Mouse (Mus musculus): Measurements from ENCODE around the gene Sh3tc1. TPM values are rescaled to one million over a fixed set of nuclear protein-coding genes. Genes with fewer than 3 reads are reported as not detected.

Gene Sh3tc1
- polyA plus RNA-seq, 1 experiment from 2014 or later: 2.3 TPM

DNA sequence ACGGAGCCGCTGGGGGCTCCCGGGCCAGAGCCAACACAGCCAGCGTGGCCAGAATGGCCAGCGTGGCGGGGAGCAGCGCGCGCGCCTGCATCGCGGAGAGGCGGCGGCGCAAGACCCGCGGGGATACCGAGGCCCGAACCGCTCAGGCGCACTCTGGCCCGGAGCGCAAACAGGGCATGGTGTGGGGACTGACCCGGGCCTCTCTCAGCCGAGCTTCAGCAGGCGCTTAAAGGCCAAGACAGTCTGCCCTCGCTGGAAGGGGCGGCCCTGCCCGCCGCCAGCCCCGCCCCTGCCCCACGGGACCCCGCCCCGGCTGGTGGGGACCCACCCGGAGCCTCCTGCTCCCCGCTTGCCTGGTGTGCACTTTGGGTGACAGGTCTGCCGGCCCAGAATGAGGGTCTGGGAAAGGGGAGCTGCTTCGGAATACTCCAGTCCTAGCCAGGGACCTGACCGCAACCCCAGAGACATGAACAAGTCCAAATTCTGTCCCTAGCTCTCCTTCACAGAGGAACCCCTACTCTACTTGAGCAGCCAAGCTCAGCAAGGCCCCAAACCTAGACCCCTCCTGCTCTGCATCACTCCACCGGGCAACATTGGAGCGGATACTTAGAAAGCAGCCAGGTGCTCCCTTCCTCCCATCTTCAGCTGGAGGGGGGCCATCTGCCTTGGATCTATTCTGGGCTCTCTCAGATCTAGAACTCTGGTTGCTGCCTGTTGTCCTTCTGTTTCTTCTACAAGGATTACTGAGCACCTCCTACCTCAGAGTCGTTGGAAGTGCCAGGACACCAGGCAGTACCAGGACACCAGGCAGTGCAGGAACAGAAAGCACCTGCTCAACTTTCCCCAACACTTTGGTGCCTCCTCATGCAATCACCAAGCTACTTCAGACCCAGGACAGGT lies 60.3 kb downstream of the Sh3tc1 start, which contains the start of gene Htra3:
Gene Htra3, minus strand, starts transcription at position 527 of the 900 bp plus-strand sequence.
- peak within 1 kb of the TSS; percentile 44 for H3K4me3 ChIP-seq (ENCODE audit: low read depth, low read length)
- DNase-seq (ENCODE audit: low spot score) (no peak), ATAC-seq (ENCODE audit: insufficient number of reproducible peaks, low FRiP score, low TSS enrichment, low read depth) (peak; percentile 35; the same call in 1 of the 2 replicates)
- H3K9ac ChIP-seq (ENCODE audit: low read length): peak within 1 kb of the TSS; percentile 45
- no peaks in the 10 kb centered on the region for H3K9me3 ChIP-seq (ENCODE audit: control insufficient read depth, low read length)
- H3K27ac ChIP-seq (replicated peaks; ENCODE audit: low read depth, low read length): no peak within 1 kb of the TSS
- 10% methylated on average over 40 of the region's 42 CpGs for WGBS
- H3K27me3 ChIP-seq (ENCODE audit: control insufficient read depth, insufficient read depth, low read length): peaks cover 30% of the 10 kb centered on the region
- peaks cover 7% of the 10 kb centered on the region for H3K4me1 ChIP-seq (ENCODE audit: control insufficient read depth, insufficient read depth, low read length)
- peak within 1 kb of the TSS; percentile 81 for H3K4me2 ChIP-seq (ENCODE audit: low read depth, severe bottlenecking)
- H3K36me3 ChIP-seq (ENCODE audit: control insufficient read depth, insufficient read depth, low read length): no peaks in the 10 kb centered on the region

DNA sequence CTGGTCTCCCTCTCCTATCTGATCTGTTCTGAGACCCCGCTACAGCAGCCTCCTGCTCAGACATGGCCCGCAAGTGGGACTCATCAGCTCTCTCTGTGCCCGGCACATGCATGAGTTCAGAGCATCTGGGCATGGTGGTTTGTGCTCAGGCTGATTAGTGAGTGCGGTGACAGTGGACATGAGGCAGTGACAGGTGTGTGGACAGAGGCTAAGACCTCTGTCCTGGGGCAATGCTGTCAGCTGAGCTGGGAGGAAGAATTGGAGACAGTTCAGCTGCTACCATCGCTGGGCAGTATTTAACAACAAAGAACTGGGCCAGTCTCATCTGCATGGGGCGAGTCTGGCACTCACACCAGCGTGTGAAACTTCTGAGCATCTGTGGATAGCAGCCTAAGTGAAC lies 62.8 kb downstream of the Sh3tc1 start:
- H3K36me3 ChIP-seq (ENCODE audit: control insufficient read depth, insufficient read depth, low read length): no peaks in the 10 kb centered on the region
- H3K4me3 ChIP-seq (ENCODE audit: low read depth, low read length): no peak overlapping the region
- WGBS: 77% methylated on average over 7 of the region's 7 CpGs
- ATAC-seq (ENCODE audit: insufficient number of reproducible peaks, low FRiP score, low TSS enrichment, low read depth) (no peak), DNase-seq (ENCODE audit: low spot score) (no peak)
- peaks cover 30% of the 10 kb centered on the region for H3K27me3 ChIP-seq (ENCODE audit: control insufficient read depth, insufficient read depth, low read length)
- H3K9ac ChIP-seq (ENCODE audit: low read length): no peak overlapping the region
- no peaks in the 10 kb centered on the region for H3K9me3 ChIP-seq (ENCODE audit: control insufficient read depth, low read length)
- peaks cover 11% of the 10 kb centered on the region for H3K4me1 ChIP-seq (ENCODE audit: control insufficient read depth, insufficient read depth, low read length)
- no peak overlapping the region for H3K4me2 ChIP-seq (ENCODE audit: low read depth, severe bottlenecking)
- H3K27ac ChIP-seq (replicated peaks; ENCODE audit: low read depth, low read length): no peak overlapping the region

DNA sequence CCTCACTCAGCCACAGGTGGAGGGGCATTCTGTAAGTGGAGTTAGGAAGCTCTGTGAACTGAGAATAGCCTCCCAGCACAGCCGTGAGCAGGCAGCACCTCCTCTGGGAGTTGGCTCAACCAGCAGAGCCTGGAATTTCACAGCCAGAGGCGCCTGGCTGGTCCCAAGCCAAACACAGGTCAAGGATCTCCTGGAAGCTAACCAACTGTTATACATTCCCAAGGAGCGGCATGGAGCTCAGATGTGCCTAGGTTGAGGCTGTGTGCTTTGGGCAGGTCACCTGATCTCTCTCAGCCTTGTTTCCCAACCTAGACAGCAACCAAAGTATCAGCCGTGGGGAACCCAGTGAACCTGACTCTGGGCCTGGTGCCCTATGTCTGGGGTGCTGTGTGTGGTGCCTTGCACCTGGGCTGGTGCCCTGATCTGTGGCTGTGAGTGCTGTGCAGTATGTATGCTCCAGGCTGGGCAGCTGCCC lies 65.7 kb downstream of the Sh3tc1 start:
- H3K27me3 ChIP-seq (ENCODE audit: control insufficient read depth, insufficient read depth, low read length): peaks cover 19% of the 10 kb centered on the region
- no peaks in the 10 kb centered on the region for H3K36me3 ChIP-seq (ENCODE audit: control insufficient read depth, insufficient read depth, low read length)
- no peak for ATAC-seq (ENCODE audit: insufficient number of reproducible peaks, low FRiP score, low TSS enrichment, low read depth)
- no peak overlapping the region for H3K9ac ChIP-seq (ENCODE audit: low read length)
- H3K4me3 ChIP-seq (ENCODE audit: low read depth, low read length): no peak overlapping the region
- DNase-seq (ENCODE audit: low spot score): no peak
- 53% methylated on average over 4 of the region's 4 CpGs for WGBS
- H3K9me3 ChIP-seq (ENCODE audit: control insufficient read depth, low read length): no peaks in the 10 kb centered on the region
- H3K4me1 ChIP-seq (ENCODE audit: control insufficient read depth, insufficient read depth, low read length): peaks cover 28% of the 10 kb centered on the region
- no peak overlapping the region for H3K4me2 ChIP-seq (ENCODE audit: low read depth, severe bottlenecking)
- 0 out of 2 replicates have a peak overlapping the region, but pooled peaks have one; percentile 42 for H3K27ac ChIP-seq (replicated peaks; ENCODE audit: low read depth, low read length)

DNA sequence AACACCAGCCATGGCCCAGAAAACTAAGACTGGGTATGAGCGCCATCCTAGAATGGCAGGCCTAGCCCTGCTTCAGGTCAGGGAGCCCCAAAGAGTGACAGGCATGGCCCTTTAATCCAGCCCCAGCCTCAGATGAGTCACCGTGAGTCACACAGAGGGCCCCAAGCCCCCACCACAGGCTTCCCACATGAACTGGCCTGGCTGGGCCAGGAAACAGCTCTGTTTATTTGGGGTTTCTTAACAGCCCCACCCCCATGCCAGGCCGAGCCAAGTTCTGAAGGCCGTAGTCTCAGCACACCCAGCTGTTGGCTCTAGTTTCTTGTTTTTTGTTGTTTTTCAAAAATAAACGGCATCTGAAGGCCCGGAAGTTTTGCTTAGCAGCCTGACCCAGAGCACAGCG lies 66.7 kb downstream of the Sh3tc1 start:
- H3K4me2 ChIP-seq (ENCODE audit: low read depth, severe bottlenecking): no peak overlapping the region
- peaks cover 26% of the 10 kb centered on the region for H3K4me1 ChIP-seq (ENCODE audit: control insufficient read depth, insufficient read depth, low read length)
- WGBS: 56% methylated on average over 7 of the region's 7 CpGs

DNA sequence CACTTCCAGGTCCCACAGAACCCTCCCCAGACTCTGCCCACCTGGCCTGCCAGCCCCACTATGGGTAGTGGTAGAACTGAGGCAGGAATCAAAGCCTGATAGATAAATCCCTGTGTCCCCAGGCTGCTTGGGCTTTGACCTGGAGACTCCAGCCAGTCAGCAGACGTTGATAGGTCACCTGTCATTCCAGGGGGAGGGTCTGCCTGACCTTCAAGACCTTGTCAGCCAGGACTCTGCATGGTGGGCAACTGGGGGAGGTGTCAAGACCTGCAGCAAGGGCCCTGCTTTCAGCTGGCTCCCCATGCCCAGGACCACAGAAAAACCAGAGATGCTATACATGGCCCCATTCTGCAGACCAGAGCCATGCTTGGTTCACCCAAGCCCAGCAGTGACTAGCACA lies 67.2 kb downstream of the Sh3tc1 start:
- 58% methylated on average over 1 of the region's 1 CpGs for WGBS
- peaks cover 26% of the 10 kb centered on the region for H3K4me1 ChIP-seq (ENCODE audit: control insufficient read depth, insufficient read depth, low read length)

More for the DNA sequence above, 66.7 kb downstream of the Sh3tc1 start:
- H3K27ac ChIP-seq (replicated peaks; ENCODE audit: low read depth, low read length): no peak overlapping the region
- no peak overlapping the region for H3K9ac ChIP-seq (ENCODE audit: low read length)
- no peak overlapping the region for H3K4me3 ChIP-seq (ENCODE audit: low read depth, low read length)
- no peaks in the 10 kb centered on the region for H3K36me3 ChIP-seq (ENCODE audit: control insufficient read depth, insufficient read depth, low read length)
- peaks cover 8% of the 10 kb centered on the region for H3K27me3 ChIP-seq (ENCODE audit: control insufficient read depth, insufficient read depth, low read length)
- H3K9me3 ChIP-seq (ENCODE audit: control insufficient read depth, low read length): no peaks in the 10 kb centered on the region
- ATAC-seq (ENCODE audit: insufficient number of reproducible peaks, low FRiP score, low TSS enrichment, low read depth) (no peak), DNase-seq (ENCODE audit: low spot score) (no peak)

DNA sequence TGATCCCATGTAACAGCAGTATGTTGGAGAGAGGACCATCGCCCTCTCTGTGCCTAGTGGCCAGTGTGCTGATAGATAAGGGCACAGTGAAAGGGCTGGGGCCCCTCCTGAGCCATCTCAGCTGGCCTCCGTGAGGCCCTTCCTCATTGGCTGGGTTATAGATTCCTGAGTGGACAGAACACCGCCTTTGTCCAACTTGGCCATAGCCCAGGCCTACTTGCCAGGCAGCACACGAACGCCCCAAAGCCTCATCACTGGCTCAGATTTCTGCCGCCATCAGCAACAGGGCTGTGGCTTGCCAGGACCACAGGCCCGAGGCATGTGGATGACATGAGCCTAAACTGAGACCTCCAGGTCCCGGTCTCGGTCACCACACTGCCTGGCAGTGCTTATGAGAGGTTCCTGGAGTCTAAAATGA lies 68.3 kb downstream of the Sh3tc1 start:
- no peaks in the 10 kb centered on the region for H3K36me3 ChIP-seq (ENCODE audit: control insufficient read depth, insufficient read depth, low read length)
- no peaks in the 10 kb centered on the region for H3K27me3 ChIP-seq (ENCODE audit: control insufficient read depth, insufficient read depth, low read length)
- H3K27ac ChIP-seq (replicated peaks; ENCODE audit: low read depth, low read length): peak overlapping the region; percentile 30; the same call in 1 of the 2 replicates
- peaks cover 26% of the 10 kb centered on the region for H3K4me1 ChIP-seq (ENCODE audit: control insufficient read depth, insufficient read depth, low read length)
- no peak for ATAC-seq (ENCODE audit: insufficient number of reproducible peaks, low FRiP score, low TSS enrichment, low read depth)
- no peaks in the 10 kb centered on the region for H3K9me3 ChIP-seq (ENCODE audit: control insufficient read depth, low read length)
- H3K9ac ChIP-seq (ENCODE audit: low read length): no peak overlapping the region
- DNase-seq (ENCODE audit: low spot score): no peak
- no peak overlapping the region for H3K4me2 ChIP-seq (ENCODE audit: low read depth, severe bottlenecking)
- H3K4me3 ChIP-seq (ENCODE audit: low read depth, low read length): no peak overlapping the region
- WGBS: 82% methylated on average over 9 of the region's 9 CpGs

More for the DNA sequence above, 67.2 kb downstream of the Sh3tc1 start:
- Histone ChIP-seq H3K4me2 (ENCODE audit: low read depth, severe bottlenecking) (no peak overlapping the region), H3K9ac (ENCODE audit: low read length) (no peak overlapping the region), H3K36me3 (ENCODE audit: control insufficient read depth, insufficient read depth, low read length) (no peaks in the 10 kb centered on the region), H3K27me3 (ENCODE audit: control insufficient read depth, insufficient read depth, low read length) (peaks cover 3% of the 10 kb centered on the region), H3K4me3 (ENCODE audit: low read depth, low read length) (no peak overlapping the region), H3K9me3 (ENCODE audit: control insufficient read depth, low read length) (no peaks in the 10 kb centered on the region), H3K27ac (replicated peaks; ENCODE audit: low read depth, low read length) (no peak overlapping the region)
- no peak for ATAC-seq (ENCODE audit: insufficient number of reproducible peaks, low FRiP score, low TSS enrichment, low read depth)
- DNase-seq (ENCODE audit: low spot score): no peak

DNA sequence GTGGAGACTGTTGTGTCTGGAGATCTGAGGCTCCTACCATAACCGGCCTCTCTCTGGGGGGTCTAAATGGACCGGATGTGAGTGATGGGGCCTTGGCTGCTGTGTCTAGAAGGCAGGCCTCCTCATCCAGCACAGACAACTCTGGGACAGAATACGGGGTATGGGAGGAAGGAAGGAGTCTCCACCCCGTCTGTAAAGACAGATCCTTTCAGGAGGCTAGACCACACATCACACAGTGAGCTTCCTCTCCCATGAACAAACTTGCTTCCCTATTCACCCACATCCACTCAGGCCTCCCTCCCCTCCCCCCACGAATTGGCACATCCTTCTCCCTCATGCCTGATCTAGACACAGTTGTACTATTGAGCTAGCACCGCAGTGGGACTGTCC lies 69.4 kb downstream of the Sh3tc1 start:
- no peak for DNase-seq (ENCODE audit: low spot score)
- Histone ChIP-seq H3K9ac (ENCODE audit: low read length) (no peak overlapping the region; the same call in 1 of the 2 replicates), H3K36me3 (ENCODE audit: control insufficient read depth, insufficient read depth, low read length) (no peaks in the 10 kb centered on the region), H3K4me1 (ENCODE audit: control insufficient read depth, insufficient read depth, low read length) (peaks cover 26% of the 10 kb centered on the region), H3K4me3 (ENCODE audit: low read depth, low read length) (no peak overlapping the region), H3K4me2 (ENCODE audit: low read depth, severe bottlenecking) (no peak overlapping the region), H3K27ac (replicated peaks; ENCODE audit: low read depth, low read length) (no peak overlapping the region), H3K27me3 (ENCODE audit: control insufficient read depth, insufficient read depth, low read length) (no peaks in the 10 kb centered on the region), H3K9me3 (ENCODE audit: control insufficient read depth, low read length) (no peaks in the 10 kb centered on the region)
- WGBS: 33% methylated on average over 6 of the region's 6 CpGs
- ATAC-seq (ENCODE audit: insufficient number of reproducible peaks, low FRiP score, low TSS enrichment, low read depth): no peak

DNA sequence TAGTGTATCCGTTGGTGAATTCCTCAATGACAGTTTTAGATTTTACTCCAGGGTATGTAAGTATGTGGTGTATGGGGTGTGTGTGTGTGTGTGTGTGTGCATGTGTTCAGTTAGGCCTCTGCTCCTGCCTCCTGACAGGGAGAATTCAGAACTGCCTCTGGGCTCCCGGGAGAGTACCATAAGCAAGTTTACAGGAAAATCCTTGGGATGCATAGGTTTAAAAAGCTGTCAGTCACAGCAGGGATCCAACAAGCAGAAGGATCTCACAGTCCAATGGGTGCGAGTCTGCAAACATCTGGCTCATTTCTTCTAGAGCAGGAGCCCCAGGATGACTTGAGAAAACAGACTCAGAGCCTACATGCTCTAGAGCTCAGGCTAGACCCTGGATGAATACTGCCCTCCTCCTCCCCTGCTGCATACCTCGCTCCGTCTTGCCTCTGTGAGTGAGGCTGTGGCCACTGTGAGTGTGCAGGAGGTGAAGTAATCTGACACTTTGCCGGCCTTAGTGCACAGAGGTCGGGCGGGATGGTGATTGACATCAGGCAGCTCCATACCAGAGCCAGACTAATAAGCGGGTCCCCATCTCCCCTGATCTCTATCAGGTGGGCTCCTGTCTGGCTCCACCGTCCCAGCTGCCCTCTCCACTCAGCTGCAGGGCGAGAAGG lies 69.9 kb downstream of the Sh3tc1 start:
- Histone ChIP-seq H3K27me3 (ENCODE audit: control insufficient read depth, insufficient read depth, low read length) (no peaks in the 10 kb centered on the region), H3K4me3 (ENCODE audit: low read depth, low read length) (no peak overlapping the region), H3K36me3 (ENCODE audit: control insufficient read depth, insufficient read depth, low read length) (no peaks in the 10 kb centered on the region), H3K9me3 (ENCODE audit: control insufficient read depth, low read length) (no peaks in the 10 kb centered on the region), H3K4me2 (ENCODE audit: low read depth, severe bottlenecking) (no peak overlapping the region), H3K9ac (ENCODE audit: low read length) (no peak overlapping the region; the same call in 1 of the 2 replicates), H3K4me1 (ENCODE audit: control insufficient read depth, insufficient read depth, low read length) (peaks cover 26% of the 10 kb centered on the region), H3K27ac (replicated peaks; ENCODE audit: low read depth, low read length) (0 out of 2 replicates have a peak overlapping the region, but pooled peaks have one; percentile 5)
- DNase-seq (ENCODE audit: low spot score) (peak; percentile 68), ATAC-seq (ENCODE audit: insufficient number of reproducible peaks, low FRiP score, low TSS enrichment, low read depth) (0 out of 2 replicates have a peak, but pooled peaks have one; percentile 31)
- WGBS: 8% methylated on average over 11 of the region's 11 CpGs
